Mouse (Mus musculus) cortical plate, adult 2 months (tissue): Measurements from ENCODE around the gene Incenp.

Experiments used
- CTCF ChIP-seq: fragments of 200-500 bp; IDR thresholded peaks from 2 replicates; pipeline ENCODE4 v1.5.1; 2011; ENCODE audit warnings: mild to moderate bottlenecking, control low read depth, low read length; ENCODE audit not compliant: insufficient read depth; ENCODE audit errors: extremely low read depth
- POLR2A ChIP-seq: fragments of 200-500 bp; IDR thresholded peaks from 2 replicates; pipeline ENCODE4 v1.6.1; 2011; ENCODE audit warnings: mild to moderate bottlenecking, low read length, control low read depth; ENCODE audit not compliant: insufficient read depth; ENCODE audit errors: extremely low read depth

DNA sequence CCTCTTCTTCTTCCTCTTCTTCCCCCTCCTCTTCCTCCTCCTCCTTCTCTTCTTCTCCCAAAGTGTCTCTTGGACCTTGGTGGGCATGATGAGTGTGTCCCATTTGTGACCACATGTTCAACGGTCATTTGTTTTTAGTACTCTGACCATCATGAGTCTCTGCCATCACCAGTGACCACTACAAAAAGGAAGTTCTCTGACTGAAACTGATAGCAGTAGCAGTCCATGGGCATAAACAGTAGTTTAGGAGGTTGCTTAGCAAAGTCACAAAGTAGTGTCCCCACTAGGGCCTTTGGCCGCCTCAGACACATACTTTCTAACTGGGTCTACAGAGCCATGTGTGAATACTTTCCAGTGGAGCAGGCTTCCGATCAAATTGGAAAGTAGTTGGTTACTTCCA lies 15.0 kb upstream of the Incenp start:
- no peak for TF ChIP-seq CTCF
- TF ChIP-seq POLR2A = no peak
